Mouse (Mus musculus) pancreas, adult 10 weeks (tissue): ENCODE measurements around the gene Plet1. TPM values are rescaled to one million over a fixed set of nuclear protein-coding genes. Genes with fewer than 3 reads are reported as not detected.

Source experiments
- polyA plus RNA-seq: library from polyadenylated mRNA; stranded (reverse); fragments of 350-450 nt; fragmentation: Illumina TruSeq; extraction: RNeasy Lipid Tissue Mini Kit (QIAGEN cat#74804); gene quantifications from one replicate; pipeline ENCODE4 v1.2.3, GENCODE M21; 2015; ENCODE audit warnings: low read depth, low replicate concordance; ENCODE audit not compliant: insufficient read depth

Gene Plet1
- 3.4 TPM for polyA plus RNA-seq

DNA sequence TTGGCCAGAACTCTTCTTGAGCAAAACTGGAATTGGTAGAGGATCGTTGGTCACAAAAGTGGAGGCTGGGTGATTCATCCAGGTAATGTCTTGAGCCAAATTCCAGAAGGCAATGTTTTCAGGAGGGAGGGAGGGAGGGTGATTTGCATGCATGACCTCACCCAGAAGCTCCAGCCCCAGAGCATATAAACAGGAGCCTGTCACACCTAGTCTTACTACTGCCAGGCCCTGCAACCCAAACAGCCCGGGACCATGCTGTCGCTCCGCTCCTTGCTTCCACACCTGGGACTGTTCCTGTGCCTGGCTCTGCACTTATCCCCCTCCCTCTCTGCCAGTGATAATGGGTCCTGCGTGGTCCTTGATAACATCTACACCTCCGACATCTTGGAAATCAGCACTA lies at the start of gene Plet1:
TSS of gene Plet1 (plus strand) at position 215 of the 400 bp plus-strand sequence.

DNA sequence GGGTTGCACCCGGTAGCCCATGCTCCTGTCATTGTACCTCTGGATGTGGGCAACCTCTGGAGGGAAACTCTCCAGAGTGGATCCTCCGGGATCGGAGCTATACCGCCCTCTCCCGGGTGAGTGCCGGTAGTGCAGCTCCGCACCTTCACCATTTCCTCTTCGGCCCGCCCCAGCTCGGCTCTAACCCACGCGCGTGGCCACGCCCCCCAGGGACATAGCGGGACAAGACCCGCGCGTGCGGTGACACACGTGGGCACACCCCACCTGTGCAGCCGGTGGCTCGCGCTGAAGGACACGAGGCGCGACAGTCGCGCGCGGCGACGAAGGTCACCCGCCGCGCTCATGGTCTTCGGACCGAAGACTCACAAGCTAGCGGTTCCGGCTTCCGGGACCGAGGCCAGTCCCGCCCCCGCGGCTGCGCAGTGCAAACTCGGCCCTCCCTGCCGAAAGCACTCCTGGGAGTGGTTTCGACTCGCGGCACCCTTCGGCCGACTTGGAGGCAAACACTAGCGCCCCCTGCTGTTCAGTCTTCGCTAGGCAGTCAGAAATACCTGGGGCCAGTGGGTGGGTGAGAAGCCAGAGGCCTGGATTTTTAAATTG lies 34.1 kb downstream of the Plet1 start, which contains the start of gene Pts:
TSS of gene Pts (minus strand) at position 432 of the 600 bp plus-strand sequence.

DNA sequence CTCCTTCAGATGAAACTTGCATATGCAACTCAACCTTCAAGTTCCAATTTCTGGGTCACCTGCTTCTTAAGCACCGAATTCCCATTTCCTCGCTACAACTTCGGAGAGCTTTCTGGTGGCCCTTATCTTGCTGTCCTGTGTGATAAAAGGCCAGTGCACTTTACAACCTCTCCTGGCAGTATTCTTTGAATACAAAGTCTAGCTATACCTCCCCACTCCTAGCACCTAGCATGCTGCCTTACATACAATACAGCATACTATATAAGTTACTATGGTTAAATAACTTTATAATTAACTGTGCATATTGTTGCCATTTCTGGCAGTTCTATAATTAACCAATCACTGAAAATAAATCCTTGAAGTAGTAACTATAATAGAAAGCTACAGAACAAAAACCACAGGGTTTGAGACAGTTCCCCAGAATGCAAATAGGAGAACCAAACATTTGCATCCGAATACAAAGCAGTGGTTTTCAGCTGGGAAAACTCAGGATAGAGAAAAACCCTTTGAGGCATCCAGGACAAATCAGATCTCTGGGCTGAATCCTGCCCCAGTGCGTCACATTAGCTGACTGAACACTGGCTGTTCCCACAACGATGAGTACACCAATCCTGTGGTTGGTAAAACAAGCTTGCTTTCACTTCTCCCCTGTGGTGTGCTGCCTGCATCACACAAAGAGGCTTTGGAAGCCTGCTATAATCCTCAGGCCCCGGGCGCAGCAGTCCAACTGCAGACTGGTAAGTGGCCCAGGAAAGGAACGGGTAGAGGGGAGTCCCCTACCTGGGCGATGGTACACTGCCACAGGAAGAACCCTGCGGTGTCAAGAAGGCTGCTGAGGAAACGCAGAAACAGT lies 60.1 kb downstream of the Plet1 start, which contains the start of gene Il18:
TSS of gene Il18 (plus strand) at position 587 of the 853 bp plus-strand sequence.

DNA sequence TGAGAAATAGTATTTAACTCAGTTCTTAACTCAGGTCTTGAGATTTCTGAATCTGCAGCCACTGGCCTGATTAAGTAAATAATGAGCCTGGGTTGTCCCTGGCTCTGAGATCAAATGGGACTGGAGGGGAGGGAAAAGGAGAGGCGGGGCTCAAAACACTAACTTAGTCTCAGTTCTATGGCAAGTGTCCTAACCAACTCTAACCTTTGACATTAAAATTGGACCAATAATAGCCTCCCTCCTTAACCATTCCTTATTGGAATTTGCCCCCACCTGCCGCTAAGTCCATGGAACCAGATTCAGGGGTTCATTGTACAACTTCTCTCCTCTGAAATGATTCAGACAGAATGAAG lies 60.7 kb downstream of the Plet1 start, which contains the start of gene Bco2:
TSS of gene Bco2 (minus strand) at position 88 of the 353 bp plus-strand sequence.

Other genes starting within 250 kb of the Plet1 start
- 76.0 TPM for gene Rpl10-ps3, start 149.6 kb upstream of the Plet1 start, polyA plus RNA-seq
- gene Pts, start 34.2 kb downstream of the Plet1 start, polyA plus RNA-seq = 13.8 TPM
- gene Il18, start 60.3 kb downstream of the Plet1 start, polyA plus RNA-seq = 4.1 TPM
- 0.39 TPM for gene Bco2, start 60.7 kb downstream of the Plet1 start, polyA plus RNA-seq
- gene Tex12, start 66.8 kb downstream of the Plet1 start, polyA plus RNA-seq = not detected
- gene Sdhd, start 109.3 kb downstream of the Plet1 start, polyA plus RNA-seq = 33.8 TPM
- 34.4 TPM for gene Timm8b, start 109.4 kb downstream of the Plet1 start, polyA plus RNA-seq
- gene Pih1d2, start 122.8 kb downstream of the Plet1 start, polyA plus RNA-seq = 0.74 TPM
- gene Nkapd1, start 122.9 kb downstream of the Plet1 start, polyA plus RNA-seq = 5.2 TPM
- gene Dlat, start 165.3 kb downstream of the Plet1 start, polyA plus RNA-seq = 5.9 TPM
- gene Dixdc1, start 245.0 kb downstream of the Plet1 start, polyA plus RNA-seq = 4.0 TPM